ENCODE assay signal across 15 mouse cellular contexts in the genomic region with DNA sequence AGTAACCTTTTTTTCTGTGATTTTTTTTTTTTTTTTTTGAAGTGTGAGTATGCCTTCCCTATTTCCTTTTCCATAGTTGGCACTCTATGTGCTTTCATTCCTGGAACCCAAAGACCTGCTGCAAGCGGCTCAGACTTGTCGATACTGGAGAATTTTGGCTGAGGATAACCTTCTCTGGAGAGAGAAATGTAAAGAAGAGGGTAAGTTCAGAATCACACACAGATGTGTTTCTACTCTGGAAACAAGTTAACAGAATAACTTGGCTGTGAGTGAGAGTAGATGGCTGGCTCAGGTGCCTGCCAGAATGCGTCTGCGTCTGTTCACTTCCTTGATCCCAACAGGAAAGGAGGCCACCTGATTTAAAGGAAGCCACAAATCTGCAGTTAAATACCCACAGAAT.
"Had no signal": no experiment of that assay in that cellular context is flagged by ENCODE, and none has a peak within 500 bp of the region (broad histone marks: within the 10 kb centered on the region; RNA-seq: fewer than 3 reads in every experiment).

No protein-coding gene starts in this region.

- H3K4me3 ChIP-seq: liver, embryonic 13.5 days; midbrain, embryonic 12.5 days; myocyte; neural tube, embryonic 13.5 days; stomach, embryonic 15.5 days had no signal

- DNase-seq: kidney, adult 9 months; kidney, postnatal 25 days; liver, embryonic 13.5 days; lung, adult 2 months; lung, postnatal 14 days; lung, postnatal 4 days; retina, postnatal 1 day; right cerebral cortex, postnatal 25 days; spleen, adult 18-20 months; thymus, postnatal 25 days had no signal

- H3K27ac ChIP-seq: kidney, postnatal 0 days; liver, embryonic 13.5 days; midbrain, embryonic 12.5 days; neural tube, embryonic 13.5 days; stomach, embryonic 15.5 days had no signal
